Mouse (Mus musculus) thymus, postnatal 4 days (tissue): Measurements from ENCODE around the gene Prrx1.

ENCODE experiments used
- DNase-seq: peaks from one replicate; pipeline ENCODE4 v3.0.0; 2021

Prrx1 gene

GRCm38 (mm10) chr1:163255884-163256283 is 57.6 kb downstream of the Prrx1 start:
- no peak for DNase-seq

- DNase-seq: no peak
Observed at GRCm38 (mm10) chr1:163252796-163253195, 60.7 kb downstream of the Prrx1 start.

- DNase-seq: no peak
Observed at GRCm38 (mm10) chr1:163252331-163252730, 61.2 kb downstream of the Prrx1 start.

- DNase-seq: no peak
Observed at GRCm38 (mm10) chr1:163251766-163252165, 61.7 kb downstream of the Prrx1 start.

GRCm38 (mm10) chr1:163238950-163239349 is 74.6 kb downstream of the Prrx1 start:
- DNase-seq: no peak

DNA sequence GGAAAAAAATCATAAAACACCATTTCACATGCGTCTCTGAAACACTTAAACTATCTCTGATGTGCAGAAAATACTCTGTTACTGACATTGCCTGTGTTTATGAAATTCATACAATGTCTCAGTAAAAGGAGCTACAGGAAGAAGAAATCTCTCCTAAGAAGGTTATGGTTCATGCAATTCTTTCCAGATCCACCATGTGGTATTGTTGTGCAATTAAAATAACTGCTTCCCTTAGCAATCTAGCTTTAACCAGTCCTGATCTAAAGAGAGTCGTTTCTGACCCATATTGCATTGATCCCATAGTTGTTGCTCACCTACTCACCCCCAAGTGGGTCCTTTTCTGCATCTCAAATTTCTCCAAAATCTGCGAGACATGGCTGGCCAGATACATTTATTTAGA is 82.3 kb downstream of the Prrx1 start:
- DNase-seq: no peak

DNA sequence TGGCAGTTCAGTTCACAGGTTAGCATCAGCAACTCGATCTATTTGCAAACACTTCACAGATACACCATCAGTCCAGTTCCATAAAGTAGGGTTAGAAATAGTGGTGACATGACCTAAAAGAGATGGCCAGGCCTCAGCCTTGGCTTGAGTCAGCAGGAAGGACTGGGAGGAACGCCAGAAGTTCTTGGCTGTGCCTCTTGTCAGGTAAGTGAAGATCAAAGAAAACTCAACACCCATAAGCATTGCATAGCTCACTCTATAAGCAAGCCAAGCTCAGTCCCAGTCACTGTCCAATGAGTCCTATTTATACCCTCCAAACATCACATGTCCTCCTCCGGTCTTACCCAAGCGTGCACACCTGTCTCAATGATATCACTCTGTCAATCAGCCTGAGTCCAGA is 87.2 kb downstream of the Prrx1 start:
- no peak for DNase-seq

- DNase-seq: no peak
Observed at GRCm38 (mm10) chr1:163221767-163222166, 91.7 kb downstream of the Prrx1 start.

DNA sequence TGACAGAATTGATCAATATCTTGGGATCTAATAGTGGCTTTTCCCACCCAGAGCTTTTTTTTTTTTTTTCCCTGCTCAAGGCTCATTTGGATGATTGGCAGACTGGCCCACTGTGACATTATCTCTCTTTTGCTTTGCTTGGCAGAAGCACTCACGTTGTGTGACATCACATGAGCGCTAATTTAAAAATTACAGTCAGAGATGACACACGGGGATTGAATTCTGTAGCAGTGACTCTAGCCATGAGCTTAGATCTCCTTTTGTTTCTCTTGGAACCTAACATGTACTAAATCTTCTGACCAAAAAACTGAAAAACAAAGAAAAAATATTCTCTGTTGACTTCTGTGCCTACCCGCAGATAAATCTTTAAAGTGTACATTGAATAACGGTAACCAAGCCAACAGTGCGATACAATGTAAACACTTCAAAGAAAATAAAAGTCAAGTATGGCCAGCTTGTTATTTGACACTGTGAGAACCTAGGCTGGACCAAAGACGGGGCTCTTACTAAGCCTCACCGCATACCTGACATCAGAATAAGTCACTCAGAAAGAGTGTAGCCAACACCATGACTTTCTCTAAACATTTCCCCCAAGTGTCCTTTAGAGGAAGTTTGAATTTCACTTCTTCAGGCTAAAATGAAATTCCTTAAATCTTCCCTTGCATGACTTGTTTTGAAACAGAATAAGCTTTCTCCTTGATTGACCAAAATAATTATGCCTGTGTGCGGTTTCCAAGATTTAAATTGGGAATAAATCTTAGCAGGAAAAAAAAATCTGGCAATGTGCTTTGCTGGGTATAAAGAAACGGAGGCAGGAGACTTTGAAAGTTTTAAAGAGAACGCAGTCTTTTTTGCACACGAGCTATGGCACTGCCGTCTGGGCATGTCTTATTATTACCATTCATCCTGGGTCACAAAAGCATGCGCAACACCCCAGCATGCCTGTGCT is 104.3 kb downstream of the Prrx1 start:
- DNase-seq: no peak

GRCm38 (mm10) chr1:163198767-163199166 is 114.7 kb downstream of the Prrx1 start:
- DNase-seq: no peak

DNA sequence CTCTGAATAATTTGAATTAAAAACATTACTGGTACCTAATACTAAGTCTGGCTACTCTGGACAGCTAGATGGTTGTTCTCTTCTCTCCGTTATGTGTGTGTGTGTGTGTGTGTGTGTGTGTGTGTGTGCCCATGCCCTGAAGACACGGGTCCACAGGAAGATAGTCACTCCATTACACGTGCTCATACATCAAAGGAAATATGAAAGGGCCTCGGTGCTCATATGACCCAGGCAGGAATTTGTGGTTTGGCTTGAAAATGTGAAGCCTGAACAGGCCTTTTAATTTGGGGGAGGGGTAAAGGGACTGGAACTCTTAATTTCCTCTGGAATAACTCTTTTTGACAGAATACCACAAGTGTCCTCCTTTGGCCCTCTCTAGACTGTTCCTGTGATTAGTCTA is 115.5 kb downstream of the Prrx1 start:
- no peak for DNase-seq
